Mouse (Mus musculus): ENCODE results near the gene Gm20388. TPM values are rescaled to one million over a fixed set of nuclear protein-coding genes. Genes with fewer than 3 reads are reported as not detected.
A peak's percentile ranks its signal among the peaks of the same experiment; 100 is the strongest.
"Not testable (repeated sequence)": the region's sequence is repeated elsewhere in the genome, so short reads cannot be mapped to it uniquely, and the experiment has no call there.

Gm20388 gene
- polyA plus RNA-seq, 1 experiment from 2014 or later = not detected

GRCm38 (mm10) chr8:123990277-123991049 is 4079.8 kb downstream of the Gm20388 start:
- H3K9ac ChIP-seq = peak overlapping the region; percentile 37
- H3K27me3 ChIP-seq (replicated peaks) = no peaks in the 10 kb centered on the region
- H3K36me3 ChIP-seq = peaks cover 22% of the 10 kb centered on the region
- peak overlapping the region; percentile 1 for H3K4me3 ChIP-seq
- 41% methylated on average over 13 of the region's 13 CpGs for WGBS
- peak overlapping the region; percentile 53 for H3K4me2 ChIP-seq
- H3K9me3 ChIP-seq = no peaks in the 10 kb centered on the region
- H3K4me1 ChIP-seq = peaks cover 29% of the 10 kb centered on the region
- H3K27ac ChIP-seq (replicated peaks) = peak overlapping the region; percentile 87
- ATAC-seq (ENCODE audit: extremely low read depth, insufficient number of reproducible peaks, low FRiP score, low TSS enrichment) = no peak

DNA sequence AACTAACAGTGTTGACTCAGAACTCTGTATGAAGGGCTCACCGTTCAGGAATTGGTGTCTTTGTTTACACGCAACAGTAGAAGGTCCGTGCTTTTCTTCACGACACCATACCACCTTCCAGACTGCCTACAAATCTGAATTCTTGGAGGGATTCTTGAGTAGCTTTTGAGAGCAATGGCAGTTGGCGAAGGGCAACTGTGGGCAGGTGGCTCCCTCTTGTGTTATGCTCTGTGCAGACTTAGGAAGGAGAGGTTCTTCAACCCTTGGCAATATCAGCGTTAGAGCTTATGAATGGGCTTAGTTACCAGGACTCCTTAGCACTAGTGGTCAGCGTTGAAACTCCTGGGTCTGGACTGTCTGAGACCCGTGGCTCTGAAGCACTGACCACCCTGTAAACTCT is 4081.9 kb downstream of the Gm20388 start:
- H3K27ac ChIP-seq (replicated peaks) = no peak overlapping the region
- H3K9ac ChIP-seq = no peak overlapping the region
- no peaks in the 10 kb centered on the region for H3K27me3 ChIP-seq (replicated peaks)
- no peak overlapping the region for H3K4me3 ChIP-seq
- WGBS = 75% methylated on average over 8 of the region's 8 CpGs
- H3K9me3 ChIP-seq = no peaks in the 10 kb centered on the region
- H3K36me3 ChIP-seq = peaks cover 40% of the 10 kb centered on the region
- H3K4me1 ChIP-seq = peaks cover 29% of the 10 kb centered on the region
- H3K4me2 ChIP-seq = no peak overlapping the region
- no peak for ATAC-seq (ENCODE audit: extremely low read depth, insufficient number of reproducible peaks, low FRiP score, low TSS enrichment)

- Histone ChIP-seq H3K4me2 (no peak overlapping the region), H3K27me3 (replicated peaks) (no peaks in the 10 kb centered on the region), H3K36me3 (peaks cover 49% of the 10 kb centered on the region), H3K9me3 (no peaks in the 10 kb centered on the region), H3K27ac (replicated peaks) (no peak overlapping the region), H3K9ac (no peak overlapping the region), H3K4me1 (peaks cover 23% of the 10 kb centered on the region), H3K4me3 (no peak overlapping the region)
- ATAC-seq (ENCODE audit: extremely low read depth, insufficient number of reproducible peaks, low FRiP score, low TSS enrichment) = no peak
- WGBS = 89% methylated on average over 5 of the region's 5 CpGs
These were observed 4083.0 kb downstream of the Gm20388 start for GRCm38 (mm10) chr8:123993597-123993996.

- ATAC-seq (ENCODE audit: extremely low read depth, insufficient number of reproducible peaks, low FRiP score, low TSS enrichment) = no peak
- Histone ChIP-seq H3K27ac (replicated peaks) (no peak overlapping the region), H3K4me1 (peaks cover 19% of the 10 kb centered on the region), H3K9ac (no peak overlapping the region), H3K27me3 (replicated peaks) (no peaks in the 10 kb centered on the region), H3K36me3 (peaks cover 53% of the 10 kb centered on the region), H3K4me3 (no peak overlapping the region), H3K9me3 (no peaks in the 10 kb centered on the region), H3K4me2 (no peak overlapping the region)
- 93% methylated on average over 3 of the region's 3 CpGs for WGBS
These were observed 4083.4 kb downstream of the Gm20388 start for GRCm38 (mm10) chr8:123993997-123994396.

GRCm38 (mm10) chr8:123999568-123999967 is 4088.9 kb downstream of the Gm20388 start:
- Histone ChIP-seq H3K4me1 (peaks cover 4% of the 10 kb centered on the region; the same call in 1 of the 2 replicates), H3K27ac (replicated peaks) (no peak overlapping the region), H3K4me3 (no peak overlapping the region), H3K9me3 (no peaks in the 10 kb centered on the region), H3K9ac (no peak overlapping the region), H3K36me3 (peaks cover 96% of the 10 kb centered on the region), H3K4me2 (no peak overlapping the region), H3K27me3 (replicated peaks) (no peaks in the 10 kb centered on the region)
- ATAC-seq (ENCODE audit: extremely low read depth, insufficient number of reproducible peaks, low FRiP score, low TSS enrichment) = no peak
- WGBS = 72% methylated on average over 2 of the region's 2 CpGs

- no peak for ATAC-seq (ENCODE audit: extremely low read depth, insufficient number of reproducible peaks, low FRiP score, low TSS enrichment)
- 90% methylated on average over 10 of the region's 10 CpGs for WGBS
- Histone ChIP-seq H3K27ac (replicated peaks) (no peak overlapping the region), H3K9me3 (no peaks in the 10 kb centered on the region), H3K36me3 (peaks cover 99% of the 10 kb centered on the region), H3K4me2 (no peak overlapping the region), H3K4me1 (peaks cover 4% of the 10 kb centered on the region; the same call in 1 of the 2 replicates), H3K9ac (no peak overlapping the region), H3K4me3 (no peak overlapping the region), H3K27me3 (replicated peaks) (no peaks in the 10 kb centered on the region)
These were observed 4092.0 kb downstream of the Gm20388 start for GRCm38 (mm10) chr8:124002546-124003108.

GRCm38 (mm10) chr8:124007829-124008228 is 4097.2 kb downstream of the Gm20388 start:
- no peaks in the 10 kb centered on the region for H3K9me3 ChIP-seq
- WGBS = 89% methylated on average over 6 of the region's 6 CpGs
- peaks cover 70% of the 10 kb centered on the region for H3K36me3 ChIP-seq
- H3K4me3 ChIP-seq = no peak overlapping the region
- ATAC-seq (ENCODE audit: extremely low read depth, insufficient number of reproducible peaks, low FRiP score, low TSS enrichment) = no peak
- peaks cover 15% of the 10 kb centered on the region for H3K4me1 ChIP-seq
- no peak overlapping the region for H3K27ac ChIP-seq (replicated peaks)
- no peak overlapping the region for H3K9ac ChIP-seq
- H3K27me3 ChIP-seq (replicated peaks) = no peaks in the 10 kb centered on the region
- no peak overlapping the region for H3K4me2 ChIP-seq

DNA sequence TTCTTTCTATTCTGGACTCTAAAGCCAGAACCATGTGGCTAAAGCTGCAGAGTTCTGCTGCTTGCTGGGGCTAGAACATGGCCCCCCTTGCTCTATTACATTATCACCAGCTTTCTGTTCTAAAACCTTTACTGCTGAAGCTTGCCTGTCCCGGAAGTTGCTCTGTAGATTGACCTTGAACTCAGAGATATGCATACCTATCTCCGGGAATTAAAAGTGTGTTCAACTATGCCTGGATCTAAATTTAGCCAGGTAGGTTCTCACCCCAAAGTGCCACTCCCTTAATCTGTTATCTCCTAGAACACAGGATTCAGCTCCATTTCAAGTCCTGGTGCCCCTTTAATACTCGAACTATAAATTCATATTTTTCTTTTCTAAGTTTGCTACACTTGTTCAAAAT is 4100.9 kb downstream of the Gm20388 start:
- Histone ChIP-seq H3K36me3 (peaks cover 32% of the 10 kb centered on the region), H3K4me1 (peaks cover 15% of the 10 kb centered on the region), H3K9ac (no peak overlapping the region), H3K27me3 (replicated peaks) (no peaks in the 10 kb centered on the region), H3K27ac (replicated peaks) (peak overlapping the region; percentile 76), H3K4me2 (peak overlapping the region; percentile 34), H3K9me3 (no peaks in the 10 kb centered on the region), H3K4me3 (no peak overlapping the region)
- 41% methylated on average over 3 of the region's 3 CpGs for WGBS
- no peak for ATAC-seq (ENCODE audit: extremely low read depth, insufficient number of reproducible peaks, low FRiP score, low TSS enrichment)

DNA sequence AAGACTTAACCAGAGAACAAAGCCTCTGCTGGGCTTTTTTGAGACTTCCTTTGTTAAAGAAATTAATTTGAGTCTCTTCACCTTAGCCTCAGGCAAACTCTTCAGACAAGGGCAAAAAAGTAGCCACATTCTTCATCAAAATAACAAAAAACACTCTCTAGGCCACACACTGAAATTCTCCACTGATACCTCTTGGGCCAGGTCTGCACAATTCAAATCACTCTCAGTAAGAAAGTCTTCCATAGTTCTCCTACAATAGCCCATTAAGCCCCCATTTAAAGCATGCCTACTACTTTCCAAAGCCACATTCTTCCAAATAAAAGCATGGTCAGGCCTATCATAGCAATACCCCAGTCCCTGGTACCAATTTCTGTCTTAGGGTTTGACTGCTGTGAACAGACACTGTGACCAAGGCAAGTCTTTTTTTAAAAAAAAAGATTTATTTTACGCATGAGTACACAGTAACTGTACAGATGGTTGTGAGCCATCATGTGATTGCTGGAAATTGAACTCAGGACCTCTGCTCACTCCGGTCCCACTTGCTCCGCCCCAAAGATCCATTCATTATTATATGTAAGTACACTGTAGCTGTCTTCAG is 4101.4 kb downstream of the Gm20388 start:
- no peak overlapping the region for H3K4me3 ChIP-seq
- no peaks in the 10 kb centered on the region for H3K9me3 ChIP-seq
- no peak overlapping the region for H3K9ac ChIP-seq
- 94% methylated on average over 3 of the region's 3 CpGs for WGBS
- H3K27ac ChIP-seq (replicated peaks) = peak overlapping the region; percentile 76
- peaks cover 15% of the 10 kb centered on the region for H3K4me1 ChIP-seq
- H3K36me3 ChIP-seq = peaks cover 27% of the 10 kb centered on the region
- no peaks in the 10 kb centered on the region for H3K27me3 ChIP-seq (replicated peaks)
- H3K4me2 ChIP-seq = no peak overlapping the region; the same call in 1 of the 2 replicates
- no peak for ATAC-seq (ENCODE audit: extremely low read depth, insufficient number of reproducible peaks, low FRiP score, low TSS enrichment)

GRCm38 (mm10) chr8:124014299-124014698 is 4103.7 kb downstream of the Gm20388 start:
- not testable (repeated sequence) for H3K4me3 ChIP-seq; H3K9me3 ChIP-seq; H3K27me3 ChIP-seq (replicated peaks); H3K27ac ChIP-seq (replicated peaks); H3K9ac ChIP-seq; H3K4me2 ChIP-seq; H3K36me3 ChIP-seq; ATAC-seq (ENCODE audit: extremely low read depth, insufficient number of reproducible peaks, low FRiP score, low TSS enrichment)
- peaks cover 33% of the 10 kb centered on the region for H3K4me1 ChIP-seq
- WGBS = 90% methylated on average over 7 of the region's 7 CpGs

DNA sequence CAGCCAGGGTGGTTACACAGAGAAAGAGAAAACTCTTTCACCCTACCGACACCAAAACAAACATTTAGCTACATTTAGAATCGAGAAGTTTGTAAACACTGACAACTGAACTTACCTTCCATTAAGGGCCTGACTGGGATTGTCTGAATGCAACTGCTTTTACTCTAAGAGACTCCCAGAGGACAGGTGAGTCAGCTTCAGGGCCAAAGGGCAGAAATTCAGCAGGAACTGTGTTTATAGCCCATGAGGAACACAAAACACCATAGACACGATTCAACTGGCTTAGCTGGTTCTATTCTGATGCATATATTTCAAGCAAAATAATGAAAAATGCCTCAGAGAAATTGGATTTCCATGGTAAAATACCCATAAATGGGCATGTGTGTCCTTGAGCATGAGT is 4104.1 kb downstream of the Gm20388 start:
- 82% methylated on average over 3 of the region's 3 CpGs for WGBS
- Histone ChIP-seq H3K9ac (no peak overlapping the region), H3K36me3 (peaks cover under 1% of the 10 kb centered on the region), H3K4me1 (peaks cover 38% of the 10 kb centered on the region), H3K4me2 (no peak overlapping the region), H3K27ac (replicated peaks) (no peak overlapping the region), H3K9me3 (no peaks in the 10 kb centered on the region), H3K4me3 (no peak overlapping the region), H3K27me3 (replicated peaks) (no peaks in the 10 kb centered on the region)
- no peak for ATAC-seq (ENCODE audit: extremely low read depth, insufficient number of reproducible peaks, low FRiP score, low TSS enrichment)

All from heart, embryonic 13.5 days (tissue).